Mouse (Mus musculus) lung, postnatal 25 days (tissue): ENCODE results near the gene Ndufa5.

Experiments used
- DNase-seq: peaks from one replicate; pipeline ENCODE4 v3.0.0; 2022; ENCODE audit warnings: low spot score

Gene Ndufa5

DNA sequence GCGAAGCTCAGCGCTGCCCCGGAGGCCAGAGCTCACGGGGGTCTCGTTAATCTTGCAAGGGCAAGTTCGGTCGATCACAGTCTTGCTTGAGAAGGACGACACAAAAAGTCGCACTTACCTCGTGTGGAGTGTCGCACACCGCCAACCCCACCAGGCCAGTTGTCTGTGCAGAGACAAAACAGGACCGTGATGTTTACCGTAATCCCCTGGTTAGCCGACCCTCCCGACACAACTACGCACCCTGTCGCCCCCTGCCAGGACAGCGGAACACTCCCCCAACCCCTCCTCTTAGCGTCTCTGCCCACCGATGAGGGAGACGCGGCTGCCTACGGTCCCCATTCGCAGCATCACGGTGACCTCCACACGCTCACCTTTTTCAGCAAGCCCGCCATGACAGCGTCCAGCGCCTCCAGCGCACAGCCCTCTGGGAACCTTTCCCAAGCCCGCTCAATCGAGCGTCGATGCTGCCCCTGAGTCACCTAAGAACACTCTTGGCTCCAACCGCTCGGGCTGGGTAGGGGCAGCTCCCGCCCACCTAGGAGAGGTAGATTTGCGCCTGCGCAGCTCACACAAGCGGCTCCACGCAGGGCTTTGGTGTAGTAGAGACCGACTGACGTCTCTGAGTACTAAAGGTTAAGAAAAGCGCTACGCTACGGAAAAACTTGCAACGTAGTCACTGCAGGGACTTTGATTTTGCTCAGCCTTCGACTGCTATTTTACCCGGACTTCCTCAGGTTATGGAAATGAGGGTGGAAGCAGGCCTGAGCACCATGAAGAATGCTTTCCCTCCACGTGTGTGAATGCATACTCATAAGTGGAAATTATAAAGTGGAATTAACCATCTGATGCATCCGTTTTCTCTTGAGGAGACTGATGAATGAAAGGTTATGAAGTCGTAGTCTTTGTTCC is at the start of gene Ndufa5:
Ndufa5 (minus strand) TSS at position 859 of the 909 bp plus-strand sequence.
- DNase-seq = peak; percentile 94

DNA sequence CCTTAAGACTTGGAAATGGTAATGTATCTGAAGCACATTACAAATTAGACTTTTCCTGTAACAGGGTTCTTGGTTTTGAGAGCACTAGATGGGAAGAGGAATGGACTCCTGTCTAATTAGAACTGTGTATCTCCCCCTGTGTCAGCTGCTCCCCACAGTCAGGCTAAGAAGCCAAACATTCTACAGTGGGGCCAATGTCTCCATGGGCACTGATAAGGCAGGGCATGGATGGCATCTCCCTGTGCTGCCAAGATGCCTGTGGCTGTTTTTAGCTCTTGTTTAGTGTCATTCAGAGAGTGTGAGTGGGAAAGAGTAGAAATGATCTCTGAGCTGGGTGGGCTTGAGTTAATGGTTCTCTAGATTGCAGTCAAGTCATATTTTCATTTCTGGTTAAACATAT is 45.5 kb upstream of the Ndufa5 start:
- DNase-seq = no peak

DNA sequence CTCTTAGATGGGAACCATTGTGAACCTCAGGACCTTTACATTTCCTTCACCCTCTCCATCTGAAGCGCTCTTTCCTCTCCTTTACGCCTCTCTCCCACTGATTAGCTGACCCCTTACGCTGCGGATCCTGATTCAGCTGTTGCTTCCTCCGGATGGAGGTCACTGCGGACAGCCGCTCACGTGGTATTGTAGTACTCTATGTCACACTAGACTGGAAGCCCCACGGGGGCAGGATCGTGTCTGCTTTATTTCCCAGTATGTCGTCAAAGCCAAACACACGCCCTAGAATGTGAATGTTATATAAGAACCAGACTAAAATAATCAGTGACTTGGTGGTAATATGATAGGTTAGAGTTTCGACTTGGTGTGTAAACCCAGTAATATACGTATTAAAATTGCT is 44.6 kb upstream of the Ndufa5 start:
- no peak for DNase-seq

DNA sequence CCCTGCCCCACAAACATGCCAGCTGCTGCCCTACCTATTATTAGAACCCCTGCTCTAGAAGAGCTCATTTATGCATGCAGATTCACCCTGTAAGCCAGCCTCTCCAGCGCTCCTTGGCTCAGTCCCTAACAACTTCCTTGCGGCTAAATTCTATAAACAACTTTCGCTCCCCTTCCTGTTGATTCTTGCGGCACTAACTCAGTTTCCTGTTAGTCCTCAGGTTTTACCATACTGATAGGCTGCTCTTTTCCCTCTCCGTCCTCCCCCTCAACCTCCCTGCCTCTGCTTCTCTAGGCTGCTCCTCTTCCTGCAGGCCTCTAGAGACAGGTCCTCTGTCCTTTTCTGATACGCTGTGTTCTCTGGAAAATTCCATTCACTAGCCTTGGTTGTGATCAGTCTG is 43.3 kb upstream of the Ndufa5 start:
- peak; percentile 19 for DNase-seq

DNA sequence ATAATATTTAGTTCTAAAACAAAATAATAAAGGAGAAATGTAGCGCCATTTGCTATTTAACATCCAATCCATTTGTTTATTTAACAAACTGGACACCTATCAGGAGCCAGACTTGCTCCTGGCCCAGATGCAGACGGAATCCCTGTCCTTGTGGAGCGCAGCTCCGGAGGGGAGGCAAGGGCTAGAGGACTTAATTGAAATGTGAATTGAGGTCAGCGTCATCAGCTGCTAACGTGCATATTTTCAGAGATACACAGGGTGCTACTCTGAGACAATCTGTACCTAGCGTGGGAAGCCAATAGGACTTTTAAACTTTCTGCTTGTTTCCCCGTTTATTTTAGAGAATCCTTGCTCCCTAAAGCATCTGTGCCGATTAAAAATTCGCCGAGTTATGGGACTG is 42.5 kb upstream of the Ndufa5 start:
- no peak for DNase-seq

DNA sequence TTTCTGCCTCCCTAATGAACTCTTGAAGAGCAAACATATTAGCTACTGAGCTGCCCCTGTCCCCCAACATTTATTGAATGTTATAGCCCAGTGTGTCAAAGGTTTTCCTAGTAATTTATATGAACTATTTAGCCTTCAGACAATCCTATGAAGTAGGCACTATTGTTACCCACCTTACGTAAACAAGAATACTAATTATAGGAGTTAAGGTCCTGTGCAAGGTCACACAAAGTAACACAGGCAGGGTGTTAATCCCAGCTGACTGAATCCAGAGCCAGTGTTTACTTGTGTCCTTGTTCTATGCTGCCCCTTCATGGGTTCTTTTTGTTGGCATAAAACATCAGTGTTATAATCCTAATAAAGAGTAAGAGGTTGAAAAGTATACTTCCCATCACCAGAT is 41.9 kb upstream of the Ndufa5 start:
- no peak for DNase-seq

DNA sequence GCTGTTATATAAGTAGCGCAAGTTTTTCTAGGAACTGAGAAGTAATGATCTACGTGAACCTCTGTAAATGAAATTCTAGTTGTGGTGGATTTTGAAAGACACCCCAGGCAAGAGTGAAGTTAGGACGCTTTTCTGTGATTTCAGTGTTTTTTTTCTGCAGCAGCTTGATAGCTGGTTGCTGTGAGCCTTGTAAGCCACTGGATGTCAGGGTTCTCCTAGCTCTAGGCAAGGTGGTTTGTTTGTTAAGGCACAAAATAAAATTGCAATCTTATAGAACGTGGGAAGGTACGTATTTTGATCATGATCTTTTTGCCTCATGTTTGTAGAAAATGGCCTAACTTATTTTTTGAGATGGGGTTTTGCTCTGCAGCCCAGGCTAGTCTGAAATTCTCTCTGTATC is 41.1 kb upstream of the Ndufa5 start:
- no peak for DNase-seq

DNA sequence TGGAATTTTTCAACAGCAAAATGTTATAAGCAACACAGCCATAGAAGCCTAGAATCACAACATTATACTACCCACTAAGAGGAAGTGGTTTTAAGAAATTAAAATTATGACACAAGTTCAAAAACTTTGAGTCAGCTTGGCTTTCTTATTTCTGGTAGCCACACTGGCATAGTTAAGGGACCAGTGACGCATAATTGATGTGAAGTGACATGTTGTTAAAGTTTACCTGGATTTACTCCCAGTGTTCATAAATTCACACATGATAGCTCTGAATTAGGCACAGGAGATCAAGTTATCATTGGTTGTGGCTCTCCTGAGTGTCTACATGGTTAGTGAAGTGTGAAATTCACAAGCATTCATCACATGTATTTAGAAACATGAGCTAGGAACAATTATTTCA is 37.1 kb upstream of the Ndufa5 start:
- DNase-seq = no peak

DNA sequence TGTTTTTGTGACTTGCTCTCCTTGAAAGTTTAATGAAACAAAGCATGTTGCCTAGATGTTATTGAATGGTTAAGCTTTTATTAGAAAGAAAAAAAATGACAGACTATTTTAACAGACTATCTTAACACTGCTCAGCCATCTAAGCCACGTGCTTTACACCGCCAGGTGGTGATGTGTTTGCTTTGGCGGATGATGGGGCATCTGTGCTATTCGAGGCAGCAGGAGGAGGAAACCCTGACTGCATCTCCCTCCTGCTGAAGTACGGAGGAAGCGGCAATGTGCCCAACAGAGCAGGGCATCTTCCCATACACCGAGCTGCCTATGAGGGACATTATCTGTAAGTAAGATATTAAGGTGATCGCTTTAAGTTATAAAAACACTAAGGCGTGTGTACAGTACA is 36.3 kb upstream of the Ndufa5 start:
- no peak for DNase-seq

DNA sequence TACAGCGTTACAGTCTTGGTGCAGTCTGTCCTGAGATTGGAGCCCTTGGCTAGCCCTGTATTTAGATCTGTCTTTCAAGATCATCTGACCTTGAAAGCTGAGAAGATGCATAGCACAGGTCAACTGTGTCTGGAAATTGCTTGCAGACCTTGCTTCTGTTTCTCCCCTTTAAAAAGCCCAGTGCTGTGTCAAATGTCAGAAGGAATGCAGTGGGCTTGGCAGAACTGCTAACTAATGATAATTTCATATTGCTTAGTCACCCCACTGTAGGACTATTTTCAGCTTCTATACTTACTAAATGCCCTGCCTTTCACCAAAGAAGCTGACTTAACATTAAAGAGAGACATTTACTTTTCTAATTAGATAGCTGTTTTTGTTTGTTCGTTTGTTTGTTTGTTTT is 27.7 kb upstream of the Ndufa5 start:
- no peak for DNase-seq

DNA sequence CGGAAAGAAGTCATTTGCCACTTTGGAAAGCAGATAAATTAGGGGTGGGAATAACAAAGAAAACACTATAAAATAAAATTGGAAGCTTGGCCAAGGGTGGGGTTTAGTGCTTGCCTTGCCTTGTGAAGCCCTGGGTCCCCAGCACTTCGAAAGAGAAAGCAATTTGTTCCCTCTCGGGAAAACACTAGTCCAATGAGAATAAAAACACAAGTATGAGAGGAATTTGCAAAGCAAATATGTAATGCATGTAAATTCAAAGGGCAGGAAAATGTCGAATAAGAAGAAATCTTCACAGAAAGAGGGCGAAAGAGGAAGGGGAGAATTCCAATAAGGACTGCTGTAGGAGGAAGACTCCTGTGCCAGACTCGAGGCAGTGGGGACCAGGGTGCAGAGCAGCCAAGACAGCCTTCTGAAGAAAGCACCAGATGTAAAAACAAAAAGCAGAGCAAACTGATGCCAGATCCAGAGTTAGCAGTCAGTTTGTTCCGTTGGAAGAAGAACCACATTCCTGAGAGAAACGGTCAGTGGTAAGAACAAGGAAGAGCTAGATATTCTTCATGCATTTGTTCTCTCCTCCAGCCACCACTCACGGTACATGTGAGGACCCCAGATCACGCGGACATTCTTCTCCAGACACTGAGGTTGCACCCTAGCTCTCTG is 26.7 kb upstream of the Ndufa5 start:
- DNase-seq = peak; percentile 16

DNA sequence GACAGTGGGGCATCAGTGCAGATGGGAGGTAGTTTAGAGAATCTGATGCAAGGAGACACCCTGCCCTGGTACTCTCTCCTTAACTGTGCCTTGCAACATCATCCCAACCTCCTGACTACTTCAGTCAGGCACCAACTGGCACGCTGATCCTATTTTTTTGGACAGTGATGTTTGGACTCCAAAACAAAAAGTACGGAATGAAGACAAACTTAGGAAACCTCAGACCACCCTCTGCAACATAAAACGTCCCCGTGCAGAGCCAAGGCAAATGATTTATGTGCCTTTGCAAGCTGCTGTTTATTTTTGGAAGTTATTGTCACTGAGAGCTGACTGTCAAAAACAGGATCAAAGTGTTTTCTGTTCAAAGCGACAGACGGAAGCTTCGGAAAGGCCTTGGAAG is 24.2 kb upstream of the Ndufa5 start:
- DNase-seq = no peak

DNA sequence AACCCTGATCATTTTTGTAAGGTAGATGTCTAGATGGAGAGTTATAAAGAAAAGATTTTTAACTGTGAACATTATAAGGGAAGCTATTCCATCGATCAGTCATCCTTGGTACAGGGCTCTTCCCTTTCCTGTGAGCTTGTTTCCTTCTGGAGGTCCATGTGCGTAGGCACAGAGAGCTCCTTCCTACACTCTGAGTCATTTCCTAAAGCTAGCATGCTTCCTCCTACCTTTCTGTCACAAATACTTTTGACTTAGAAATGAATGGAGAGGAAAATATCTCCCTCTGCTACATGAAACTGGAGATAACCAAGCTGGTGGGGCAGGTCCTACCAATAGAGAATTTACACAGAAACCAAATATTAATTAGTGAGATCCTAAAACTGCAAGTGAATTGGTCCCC is 22.0 kb upstream of the Ndufa5 start:
- DNase-seq = no peak

DNA sequence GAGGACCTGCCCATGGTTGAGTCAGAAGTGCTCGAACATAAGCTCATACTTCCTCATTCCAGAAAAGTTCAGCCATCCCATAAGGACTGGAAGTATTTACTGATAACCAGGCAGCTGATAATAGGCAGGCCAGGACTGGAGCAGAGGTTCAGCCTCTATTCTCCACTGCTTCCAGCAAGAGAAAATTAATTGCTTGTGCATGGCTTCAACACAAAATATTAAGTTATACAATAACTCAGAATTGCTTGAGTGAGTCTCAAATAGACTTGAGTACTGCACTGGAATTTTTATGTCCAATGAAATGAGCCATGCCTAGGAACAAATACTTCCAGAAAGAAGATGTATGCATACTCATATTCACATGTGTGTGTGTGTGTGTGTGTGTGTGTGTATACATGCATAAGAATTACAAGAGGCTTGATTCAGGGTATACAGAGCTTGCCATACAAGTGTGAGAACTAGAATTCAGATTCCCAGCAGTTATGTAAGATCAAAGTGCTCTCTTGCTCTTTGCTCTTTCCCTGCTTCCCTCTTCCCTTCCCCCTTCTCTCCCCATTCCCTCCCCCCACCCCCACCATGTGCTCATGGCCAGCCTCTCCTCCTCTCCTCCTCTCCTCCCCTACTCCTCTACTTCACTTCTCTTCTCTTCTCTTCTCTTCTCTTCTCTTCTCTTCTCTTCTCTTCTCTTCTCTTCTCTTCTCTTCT is 19.1 kb upstream of the Ndufa5 start:
- no peak for DNase-seq

DNA sequence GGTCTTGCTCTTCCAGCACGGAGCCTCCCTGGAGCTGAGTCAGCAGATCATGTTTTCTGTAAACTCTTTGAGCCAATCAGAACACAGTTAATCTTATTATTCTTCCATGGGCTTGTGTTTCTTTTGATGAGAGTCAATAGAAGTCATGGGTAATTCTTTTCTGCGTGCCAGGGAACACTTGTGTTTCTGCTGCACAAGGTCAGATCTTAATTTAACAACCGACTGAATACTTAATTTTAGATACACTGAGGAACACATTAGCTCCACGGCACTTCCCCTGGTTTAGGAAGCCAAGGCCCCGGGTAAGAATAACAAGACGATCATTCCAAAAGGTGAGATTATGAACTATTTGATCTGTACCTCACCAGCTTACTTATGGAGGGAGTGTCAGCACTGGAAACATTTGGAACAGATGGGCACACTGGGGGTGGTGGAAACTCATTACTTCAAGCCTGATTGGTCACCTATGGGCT is 15.3 kb upstream of the Ndufa5 start:
- DNase-seq = no peak

DNA sequence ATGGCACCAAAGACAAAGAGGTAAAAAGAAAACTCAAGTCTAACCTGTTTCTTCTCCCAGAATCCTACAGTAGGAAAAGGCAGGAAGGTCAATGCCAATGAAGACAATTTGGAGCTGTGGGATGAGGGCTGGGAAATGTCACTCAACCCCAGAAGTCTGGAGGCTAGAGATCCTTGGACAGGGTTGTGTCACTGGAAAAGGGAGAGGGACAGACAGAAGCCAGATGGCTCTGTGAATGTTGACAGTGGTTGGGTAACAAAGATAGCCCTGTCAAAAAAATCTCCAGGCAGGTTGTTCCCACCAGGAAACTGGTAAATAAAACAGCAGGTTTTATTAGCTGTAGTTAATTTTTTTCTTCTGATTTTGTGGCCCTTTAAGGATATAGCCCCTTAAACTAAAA is 14.6 kb upstream of the Ndufa5 start:
- peak; percentile 31 for DNase-seq

DNA sequence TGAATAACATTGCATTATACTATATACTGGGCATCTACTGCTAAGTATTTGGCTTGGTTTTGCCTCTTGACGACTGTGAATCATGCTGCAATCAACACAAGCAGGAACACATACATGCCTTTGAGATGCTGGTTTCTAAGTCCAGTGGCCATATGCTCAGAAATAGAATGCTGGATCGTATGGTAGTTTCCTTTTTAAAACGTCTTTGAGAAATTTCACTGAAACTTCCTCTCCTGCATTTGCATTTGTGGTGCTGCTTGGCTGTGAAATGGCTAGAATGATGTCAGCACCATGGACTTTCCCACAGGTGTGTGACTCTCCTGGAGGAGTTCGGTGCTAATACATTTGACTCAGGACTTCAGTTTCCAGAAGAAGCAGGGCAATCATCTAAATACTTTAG is 12.3 kb upstream of the Ndufa5 start:
- no peak for DNase-seq

DNA sequence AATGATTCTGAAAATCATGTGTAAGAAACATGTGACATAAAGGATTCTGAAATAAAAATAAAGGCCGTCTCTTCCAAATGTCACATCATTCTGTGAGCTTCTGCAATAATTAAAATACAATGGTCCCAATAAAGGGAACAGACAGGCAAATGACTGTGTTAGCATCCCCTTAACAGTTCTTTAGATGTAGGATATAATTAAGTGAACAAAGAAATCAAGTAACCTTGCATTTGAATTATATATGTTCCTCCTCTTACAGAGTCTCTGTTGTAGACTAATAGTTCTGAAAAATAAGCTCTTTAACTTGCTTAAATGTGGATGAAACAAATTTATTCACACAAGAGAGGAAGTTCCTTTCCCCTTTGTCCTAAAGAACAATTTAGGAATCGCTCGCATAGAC is 10.6 kb upstream of the Ndufa5 start:
- no peak for DNase-seq

DNA sequence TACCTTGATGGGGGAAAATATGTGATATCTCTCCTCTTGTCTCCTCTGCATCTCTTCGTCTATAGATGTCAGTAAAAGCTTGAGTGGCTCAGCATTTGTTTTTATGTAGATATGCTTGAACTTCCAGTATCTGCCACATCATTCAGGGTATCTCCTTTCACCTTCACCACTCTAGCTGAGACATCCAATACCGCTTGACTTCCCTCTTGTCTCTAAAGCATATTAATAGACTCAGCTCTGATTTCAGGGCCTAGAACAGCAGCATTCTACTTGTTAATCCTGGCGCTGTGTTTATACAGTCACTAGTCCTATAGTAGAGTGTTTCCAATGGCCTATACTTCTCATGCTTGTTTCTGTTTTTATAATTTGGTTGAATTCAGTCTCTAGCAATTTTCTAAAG is 5.0 kb upstream of the Ndufa5 start:
- no peak for DNase-seq

DNA sequence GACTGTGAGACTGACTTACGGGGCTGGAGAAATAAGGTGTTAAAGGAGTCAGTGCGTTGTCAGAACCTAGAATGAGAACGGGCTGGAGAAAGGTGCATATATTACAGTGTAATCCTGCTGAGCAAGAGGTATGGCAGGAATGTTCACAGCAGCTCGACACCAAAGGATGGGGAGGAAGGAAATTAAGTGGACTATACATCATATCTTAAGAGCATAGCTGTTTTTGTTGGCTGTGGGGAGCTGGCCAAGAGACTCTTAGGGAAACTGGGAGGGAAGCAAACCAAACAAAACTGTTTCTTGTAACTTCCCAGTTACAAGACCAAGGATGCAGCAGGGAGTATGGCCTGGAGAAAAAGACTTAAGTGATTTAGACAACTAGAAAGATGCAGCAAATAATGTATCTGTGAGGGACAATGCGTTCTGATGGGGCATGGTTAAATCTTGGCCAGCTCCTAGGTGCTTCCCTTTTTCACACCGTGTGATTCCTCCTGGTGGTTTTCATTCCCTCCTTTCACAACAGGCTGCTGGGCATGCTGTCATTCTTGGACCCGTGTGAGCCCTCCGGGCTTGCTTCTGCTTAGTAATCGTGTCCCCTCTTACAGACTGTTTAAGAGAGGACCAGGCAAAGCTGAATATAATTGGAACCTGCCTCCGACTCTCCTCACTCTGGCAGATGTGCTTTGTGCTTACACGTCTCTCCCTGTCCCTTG is 3.1 kb upstream of the Ndufa5 start:
- no peak for DNase-seq

DNA sequence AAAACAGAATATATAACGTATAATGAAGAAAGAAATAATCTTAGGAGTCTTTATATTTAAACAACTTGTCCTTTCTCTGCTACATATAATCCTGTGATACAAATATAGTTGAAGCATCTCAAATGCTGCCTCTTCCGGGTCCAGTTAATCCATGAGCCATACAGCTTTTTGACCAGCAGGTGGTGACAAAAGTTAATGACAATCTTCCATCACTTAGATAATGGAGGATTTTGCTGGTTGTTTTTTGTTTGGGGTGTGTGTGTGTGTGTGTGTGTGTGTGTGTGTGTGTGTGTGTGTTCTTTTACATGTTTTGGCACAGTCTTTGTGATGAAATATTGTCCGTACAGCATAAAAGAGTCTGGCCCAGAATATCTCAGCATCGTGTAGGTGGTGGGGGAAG is 2.4 kb upstream of the Ndufa5 start:
- DNase-seq = peak; percentile 64

DNA sequence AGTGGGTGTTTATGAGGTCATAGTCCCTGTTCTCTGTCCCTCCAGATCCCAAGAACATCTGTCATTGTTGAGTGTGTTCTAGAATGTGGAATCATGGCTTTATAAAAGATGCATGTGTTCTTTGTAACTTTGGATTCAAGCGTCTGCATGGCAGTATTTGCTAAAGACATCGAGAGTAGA is 141 bp upstream of the Ndufa5 start, which contains the start of gene Asb15:
Asb15 (plus strand) TSS at position 81 of the 180 bp plus-strand sequence.
- DNase-seq = no peak

DNA sequence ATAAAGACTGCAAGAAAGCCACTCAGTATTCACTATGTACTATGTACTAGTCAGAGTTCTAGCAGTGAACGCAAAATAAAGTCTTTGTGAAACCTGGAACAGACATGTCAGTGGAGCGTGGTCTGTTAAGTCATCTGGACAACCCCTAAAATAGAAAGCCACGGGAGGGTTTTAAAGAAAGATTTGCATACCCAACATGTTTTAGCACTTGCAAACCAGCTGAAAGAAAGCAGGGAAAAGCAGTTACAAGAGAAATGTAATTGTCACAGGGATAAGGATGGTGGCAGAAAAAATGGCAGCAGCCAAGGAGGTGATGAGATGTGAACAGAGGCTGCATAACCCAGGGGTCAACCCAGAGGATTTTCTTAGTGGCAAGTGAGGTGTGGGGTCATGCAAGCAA is 2.1 kb downstream of the Ndufa5 start:
- DNase-seq = no peak
